Mouse (Mus musculus): Measurements from ENCODE around the gene Ppp2r3c.
"Not testable (repeated sequence)": the region's sequence is repeated elsewhere in the genome, so short reads cannot be mapped to it uniquely, and the experiment has no call there.

The Ppp2r3c gene

DNA sequence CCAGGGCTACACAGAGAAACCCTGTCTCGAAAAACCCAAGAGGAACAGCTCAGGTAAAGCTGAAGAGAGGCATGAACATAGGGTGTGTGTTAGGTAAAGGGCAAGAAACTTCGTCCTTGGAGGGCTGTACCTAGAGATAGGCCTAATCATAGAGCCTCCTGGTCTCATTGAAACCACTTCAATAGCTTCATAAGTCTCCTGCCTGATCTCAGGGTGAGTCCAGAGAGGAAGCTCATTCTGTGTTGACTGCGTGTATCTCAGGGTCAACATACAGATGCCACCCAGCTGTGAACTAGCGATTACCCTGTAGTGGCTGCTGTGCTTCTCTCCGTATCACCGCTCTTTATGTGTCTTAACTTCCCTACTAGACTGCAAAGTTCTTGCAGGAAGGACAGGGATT is 25.2 kb downstream of the Ppp2r3c start:
- in situ Hi-C loops (cut with MboI; ENCODE audit: low sequenced_read_pairs) = not testable (repeated sequence)

GRCm38 (mm10) chr12:55272243-55272642 is 30.6 kb downstream of the Ppp2r3c start:
- in situ Hi-C loops (cut with MboI; ENCODE audit: low sequenced_read_pairs) = no loop called here

DNA sequence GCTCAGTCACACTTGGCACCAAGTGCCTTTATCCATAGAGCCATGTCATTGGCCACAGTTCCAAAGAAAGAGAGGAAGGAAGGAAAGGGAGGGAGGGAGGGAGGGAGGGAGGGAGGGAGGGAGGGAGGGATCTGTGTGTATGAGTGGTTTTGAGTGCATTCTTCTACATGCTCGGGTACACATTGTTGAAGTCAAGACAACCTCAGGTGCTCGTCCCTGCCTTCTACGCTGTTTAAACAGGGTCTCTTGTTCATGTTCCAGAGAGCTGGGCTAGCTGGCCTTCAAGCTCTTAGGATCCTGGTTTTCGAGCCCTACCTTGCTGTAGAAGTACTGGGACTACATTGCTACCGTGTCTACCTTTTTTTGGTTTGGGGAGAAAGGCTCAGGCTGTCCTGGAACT is 39.4 kb downstream of the Ppp2r3c start:
- in situ Hi-C loops (cut with MboI; ENCODE audit: low sequenced_read_pairs) = not testable (repeated sequence)

- in situ Hi-C loops (cut with MboI; ENCODE audit: low sequenced_read_pairs) = not testable (repeated sequence)
These were observed 40.8 kb downstream of the Ppp2r3c start for GRCm38 (mm10) chr12:55261950-55262349.

- in situ Hi-C loops (cut with MboI; ENCODE audit: low sequenced_read_pairs) = not testable (repeated sequence)
These were observed 60.6 kb downstream of the Ppp2r3c start for GRCm38 (mm10) chr12:55242243-55242642.

DNA sequence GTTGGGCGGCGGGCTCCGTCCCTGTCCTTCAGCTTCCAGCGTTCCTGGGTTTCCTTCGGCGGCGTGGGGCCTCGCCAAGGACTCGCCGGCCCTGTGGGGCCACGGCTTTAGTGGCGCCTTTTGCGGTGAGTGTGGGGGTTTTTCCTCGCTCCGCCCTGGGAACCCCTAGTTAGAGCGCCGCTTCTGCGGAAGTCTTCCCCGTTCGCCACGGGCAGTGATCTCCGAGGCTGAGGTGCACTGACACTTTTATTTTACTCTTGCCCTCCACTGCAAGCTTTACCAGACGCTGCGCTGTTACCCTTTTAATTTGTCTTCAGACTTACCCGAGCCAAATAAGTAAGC is 72.3 kb downstream of the Ppp2r3c start:
- in situ Hi-C loops (cut with MboI; ENCODE audit: low sequenced_read_pairs) = not testable (repeated sequence)

DNA sequence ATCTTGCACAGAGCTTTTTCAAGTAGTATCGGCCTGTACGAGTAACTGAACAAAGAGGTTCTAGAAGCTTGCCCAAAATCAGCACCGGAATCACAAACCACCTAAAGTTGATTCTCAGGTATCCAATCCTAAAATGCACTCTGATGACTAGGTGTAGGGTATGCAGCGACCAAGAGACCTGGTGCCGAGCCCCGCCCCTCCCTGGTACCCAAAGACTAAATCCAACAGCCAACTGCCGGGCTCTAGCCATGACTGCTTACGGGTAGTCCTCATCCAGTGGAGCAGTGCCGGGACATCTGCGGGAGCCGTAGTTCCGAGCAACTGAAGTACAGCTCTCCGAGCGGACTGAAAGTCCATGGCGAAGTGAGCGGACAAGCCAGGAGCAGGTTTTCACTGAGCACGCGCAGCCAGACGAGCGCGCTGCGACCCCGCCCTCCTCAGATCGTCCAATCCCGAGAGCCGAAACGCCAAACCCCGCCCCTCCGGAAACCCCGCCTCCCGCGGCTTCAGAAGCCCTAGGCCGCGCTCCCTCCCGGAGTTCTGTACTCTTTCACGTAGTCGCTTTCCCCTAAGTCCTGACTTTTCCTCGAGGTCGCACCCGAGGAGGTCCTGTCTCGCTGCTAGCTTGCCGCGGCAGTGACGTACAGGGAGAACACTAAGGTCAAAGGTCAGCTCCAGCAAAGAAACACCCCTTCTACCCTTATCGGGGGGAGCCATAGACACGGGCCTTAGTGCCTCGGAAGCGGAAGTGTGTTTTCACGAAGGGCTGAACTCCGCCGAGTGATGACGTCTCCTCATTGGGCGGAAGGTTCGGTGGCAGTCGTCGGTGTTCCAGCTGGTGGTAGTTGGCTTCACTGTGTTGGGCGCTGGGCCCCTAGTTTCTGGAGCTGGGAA is 72.9 kb downstream of the Ppp2r3c start, which contains the start of gene Srp54c:
Gene Srp54c (plus strand): TSS at position 543 of the 894 bp plus-strand sequence.
- in situ Hi-C loops (cut with MboI; ENCODE audit: low sequenced_read_pairs) = not testable (repeated sequence)
